Mouse (Mus musculus) cortical plate, adult 2 months (tissue): ENCODE results near the gene Hist1h2bp.
"Not testable (repeated sequence)": the region's sequence is repeated elsewhere in the genome, so short reads cannot be mapped to it uniquely, and the experiment has no call there.

Source experiments
- CTCF ChIP-seq: fragments of 200-500 bp; IDR thresholded peaks from 2 replicates; pipeline ENCODE4 v1.5.1; 2011; ENCODE audit warnings: mild to moderate bottlenecking, control low read depth, low read length; ENCODE audit not compliant: insufficient read depth; ENCODE audit errors: extremely low read depth
- POLR2A ChIP-seq: fragments of 200-500 bp; IDR thresholded peaks from 2 replicates; pipeline ENCODE4 v1.6.1; 2011; ENCODE audit warnings: mild to moderate bottlenecking, low read length, control low read depth; ENCODE audit not compliant: insufficient read depth; ENCODE audit errors: extremely low read depth

- not testable (repeated sequence) for TF ChIP-seq CTCF, POLR2A
Measured at GRCm38 (mm10) chr13:21797163-21797562, 9.9 kb downstream of the Hist1h2bp start.
